21 mouse cellular contexts compared by ENCODE assay signal in the genomic region with DNA sequence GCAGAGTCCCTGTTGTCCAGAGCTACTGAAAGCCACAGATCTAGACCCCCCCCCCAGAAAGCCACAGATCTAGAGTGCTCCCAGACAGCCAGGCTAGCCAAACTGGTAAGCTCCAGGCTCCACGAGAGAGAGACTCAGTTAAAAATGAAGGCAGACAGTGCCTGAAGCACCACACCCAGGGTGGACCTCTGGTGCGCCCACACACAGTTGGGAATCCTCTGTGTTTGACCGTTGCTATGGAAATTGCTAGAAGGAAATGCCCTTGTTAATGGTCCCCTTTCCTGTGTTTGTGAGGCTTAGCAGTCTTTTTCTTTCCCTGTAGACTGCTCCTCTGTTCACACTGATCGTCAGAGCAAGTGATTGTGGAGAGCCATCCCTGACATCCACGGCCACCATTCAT. TPM values are rescaled to one million over a fixed set of nuclear protein-coding genes. Genes with fewer than 3 reads are reported as not detected.
A peak's percentile ranks its signal among the peaks of the same experiment; 100 is the strongest.
DNase-seq lines count a peak whose midpoint lies in the region; ATAC-seq and TF ChIP-seq lines count a peak whose summit lies in the region.
"Had no signal": no experiment of that assay in that cellular context is flagged by ENCODE, and none has a peak within 500 bp of the region (broad histone marks: within the 10 kb centered on the region; RNA-seq: fewer than 3 reads in every experiment).

No protein-coding gene starts in this region.

- H3K27ac ChIP-seq in embryonic facial prominence, embryonic 13.5 days, result no peak overlapping the region
- no peak overlapping the region for H3K27ac ChIP-seq in embryonic facial prominence, embryonic 10.5 days (replicated peaks)
- no peak overlapping the region for H3K27ac ChIP-seq in lung, embryonic 14.5 days (ENCODE audit: low read depth)
- H3K27ac ChIP-seq in embryonic facial prominence, embryonic 14.5 days (replicated peaks; ENCODE audit: low read depth, low read length), result no peak overlapping the region
- no peak overlapping the region for H3K27ac ChIP-seq in stomach, postnatal 0 days (replicated peaks)
- H3K27ac ChIP-seq: forebrain, embryonic 13.5 days; limb, embryonic 15.5 days; liver, embryonic 15.5 days had no signal

- no peaks in the 10 kb centered on the region for H3K36me3 ChIP-seq in embryonic facial prominence, embryonic 13.5 days
- no peaks in the 10 kb centered on the region for H3K36me3 ChIP-seq in embryonic facial prominence, embryonic 10.5 days (replicated peaks)
- no peaks in the 10 kb centered on the region for H3K36me3 ChIP-seq in lung, embryonic 14.5 days (ENCODE audit: insufficient read depth)
- H3K36me3 ChIP-seq in embryonic facial prominence, embryonic 14.5 days (ENCODE audit: control insufficient read depth, insufficient read depth, low read length), result no peaks in the 10 kb centered on the region
- no peaks in the 10 kb centered on the region for H3K36me3 ChIP-seq in stomach, postnatal 0 days (ENCODE audit: control insufficient read depth, insufficient read depth, low read length)
- H3K36me3 ChIP-seq: limb, embryonic 15.5 days; liver, embryonic 15.5 days had no signal

- TF ChIP-seq EP300 in stomach, postnatal 0 days (optimal IDR thresholded peaks at IDR 0.05), result no peak

- no peak for DNase-seq in embryonic facial prominence, embryonic 10.5 days (ENCODE audit: low spot score)
- DNase-seq in lung, embryonic 14.5 days, result peak; percentile 33
- DNase-seq in lung, postnatal 14 days, result no peak
- no peak for DNase-seq in embryonic facial prominence, embryonic 14.5 days (ENCODE audit: low spot score)
- no peak for DNase-seq in stomach, postnatal 0 days (ENCODE audit: low spot score)
- no peak for DNase-seq in adrenal gland, postnatal 10 days
- DNase-seq: adrenal gland, postnatal 14 days; cerebellum, adult 11 months; cerebellum, postnatal 10 days; gastrocnemius, postnatal 10 days; heart, adult 18-20 months; kidney, adult 2 months; kidney, postnatal 36 days; right cerebral cortex, postnatal 25 days had no signal

- no peak overlapping the region for H3K4me2 ChIP-seq in embryonic facial prominence, embryonic 13.5 days
- no peak overlapping the region for H3K4me2 ChIP-seq in lung, embryonic 14.5 days
- H3K4me2 ChIP-seq in embryonic facial prominence, embryonic 14.5 days (ENCODE audit: low read depth, low read length), result no peak overlapping the region
- no peak overlapping the region for H3K4me2 ChIP-seq in stomach, postnatal 0 days (replicated peaks; ENCODE audit: low read depth)
- H3K4me2 ChIP-seq: forebrain, embryonic 13.5 days; limb, embryonic 15.5 days; liver, embryonic 15.5 days; midbrain, embryonic 11.5 days had no signal

- WGBS in embryonic facial prominence, embryonic 13.5 days, result 59% methylated on average over 5 of the region's 5 CpGs
- 70% methylated on average over 5 of the region's 5 CpGs for WGBS in embryonic facial prominence, embryonic 10.5 days
- 45% methylated on average over 5 of the region's 5 CpGs for WGBS in lung, embryonic 14.5 days
- WGBS in embryonic facial prominence, embryonic 14.5 days, result 58% methylated on average over 5 of the region's 5 CpGs
- 35% methylated on average over 5 of the region's 5 CpGs for WGBS in stomach, postnatal 0 days

- H3K4me3 ChIP-seq in embryonic facial prominence, embryonic 13.5 days, result no peak overlapping the region
- no peak overlapping the region for H3K4me3 ChIP-seq in embryonic facial prominence, embryonic 10.5 days
- no peak overlapping the region for H3K4me3 ChIP-seq in lung, embryonic 14.5 days (ENCODE audit: low read depth, low read length)
- H3K4me3 ChIP-seq in embryonic facial prominence, embryonic 14.5 days (ENCODE audit: low read depth, low read length), result no peak overlapping the region
- H3K4me3 ChIP-seq in stomach, postnatal 0 days (ENCODE audit: low read depth, low read length), result no peak overlapping the region
- H3K4me3 ChIP-seq: forebrain, embryonic 13.5 days; limb, embryonic 15.5 days; liver, embryonic 15.5 days had no signal

- H3K4me1 ChIP-seq in embryonic facial prominence, embryonic 13.5 days, result peaks cover 10% of the 10 kb centered on the region
- peaks cover 14% of the 10 kb centered on the region for H3K4me1 ChIP-seq in embryonic facial prominence, embryonic 10.5 days
- peaks cover 8% of the 10 kb centered on the region; the same call in 1 of the 2 replicates for H3K4me1 ChIP-seq in lung, embryonic 14.5 days (ENCODE audit: insufficient read depth)
- H3K4me1 ChIP-seq in embryonic facial prominence, embryonic 14.5 days (ENCODE audit: control insufficient read depth, insufficient read depth, low read length), result peaks cover 9% of the 10 kb centered on the region
- 0 out of 2 replicates have a peak, but pooled peaks cover 2% of the 10 kb centered on the region for H3K4me1 ChIP-seq in stomach, postnatal 0 days (replicated peaks; ENCODE audit: control insufficient read depth, insufficient read depth)
- H3K4me1 ChIP-seq: liver, embryonic 15.5 days had no signal

- no peaks in the 10 kb centered on the region for H3K9me3 ChIP-seq in embryonic facial prominence, embryonic 13.5 days
- H3K9me3 ChIP-seq in embryonic facial prominence, embryonic 10.5 days, result no peaks in the 10 kb centered on the region
- no peaks in the 10 kb centered on the region for H3K9me3 ChIP-seq in lung, embryonic 14.5 days (ENCODE audit: low read depth, low read length)
- H3K9me3 ChIP-seq in embryonic facial prominence, embryonic 14.5 days (ENCODE audit: control insufficient read depth, low read length), result no peaks in the 10 kb centered on the region
- no peaks in the 10 kb centered on the region for H3K9me3 ChIP-seq in stomach, postnatal 0 days (ENCODE audit: control insufficient read depth, low read length)
- H3K9me3 ChIP-seq: forebrain, embryonic 13.5 days; limb, embryonic 15.5 days; liver, embryonic 15.5 days had no signal

- no peak for TF ChIP-seq CTCF in lung, embryonic 14.5 days (IDR thresholded peaks at IDR 0.05; ENCODE audit: low read depth)
- no peak for TF ChIP-seq CTCF in stomach, postnatal 0 days (IDR thresholded peaks at IDR 0.05; ENCODE audit: low read depth)

- no peak overlapping the region for H3K9ac ChIP-seq in embryonic facial prominence, embryonic 13.5 days
- no peak overlapping the region for H3K9ac ChIP-seq in lung, embryonic 14.5 days
- no peak overlapping the region for H3K9ac ChIP-seq in embryonic facial prominence, embryonic 14.5 days (ENCODE audit: low read depth, low read length)
- H3K9ac ChIP-seq in stomach, postnatal 0 days (ENCODE audit: low read length), result no peak overlapping the region
- H3K9ac ChIP-seq: forebrain, embryonic 13.5 days; limb, embryonic 15.5 days; liver, embryonic 15.5 days had no signal

- ATAC-seq in embryonic facial prominence, embryonic 13.5 days (ENCODE audit: insufficient number of reproducible peaks, insufficient read depth, low FRiP score, low TSS enrichment, low read depth), result peak; percentile 10; the same call in 1 of the 2 replicates
- ATAC-seq in lung, embryonic 14.5 days (ENCODE audit: insufficient read depth), result peak; percentile 65
- peak; percentile 9; the same call in 1 of the 2 replicates for ATAC-seq in embryonic facial prominence, embryonic 14.5 days (ENCODE audit: low read depth)
- ATAC-seq in stomach, postnatal 0 days (ENCODE audit: low FRiP score, low TSS enrichment), result peak; percentile 47; the same call in 1 of the 2 replicates
- ATAC-seq: forebrain, embryonic 13.5 days; hindbrain, embryonic 16.5 days had no signal

- H3K27me3 ChIP-seq in embryonic facial prominence, embryonic 13.5 days, result no peaks in the 10 kb centered on the region
- no peaks in the 10 kb centered on the region for H3K27me3 ChIP-seq in embryonic facial prominence, embryonic 10.5 days (replicated peaks; ENCODE audit: low read depth, poor library complexity, severe bottlenecking)
- H3K27me3 ChIP-seq in lung, embryonic 14.5 days (ENCODE audit: insufficient read depth, low read length), result no peaks in the 10 kb centered on the region
- no peaks in the 10 kb centered on the region for H3K27me3 ChIP-seq in embryonic facial prominence, embryonic 14.5 days (replicated peaks; ENCODE audit: control insufficient read depth, insufficient read depth, low read length)
- no peaks in the 10 kb centered on the region for H3K27me3 ChIP-seq in stomach, postnatal 0 days (ENCODE audit: control insufficient read depth, insufficient read depth, low read length)
- H3K27me3 ChIP-seq: forebrain, embryonic 13.5 days; limb, embryonic 15.5 days; liver, embryonic 15.5 days had no signal

RNA-seq across cellular contexts. Expression of gene Cdh26, which starts 30.0 kb away (rescaled TPM):
- 0.59 and 1.7 TPM in 2 replicates for polyA plus RNA-seq in embryonic facial prominence, embryonic 13.5 days (2015; fragmentation: Nextera tagmentation; extraction: Ambion mirVana)
- 0.19 TPM in 1 of 2 replicates, not detected in the other for polyA plus RNA-seq in embryonic facial prominence, embryonic 10.5 days (2016; fragmentation: Nextera tagmentation; extraction: Ambion mirVana)
- polyA plus RNA-seq in lung, embryonic 14.5 days (2014; fragmentation: Nextera tagmentation; extraction: Ambion mirVana), result 0.07 TPM in 1 of 2 replicates, not detected in the other
- 2.5 and 3.9 TPM in 2 replicates for polyA plus RNA-seq in embryonic facial prominence, embryonic 14.5 days (2014; fragmentation: Nextera tagmentation; extraction: Ambion mirVana)
- polyA plus RNA-seq in stomach, postnatal 0 days (2015; fragmentation: Nextera tagmentation; extraction: Ambion mirVana), result 0.38 and 0.39 TPM in 2 replicates
- total RNA-seq in adrenal gland, postnatal 10 days (2021), result under 1 TPM in 1 of 2 experiments, not detected in 1; 0.12 TPM
- total RNA-seq: adrenal gland, postnatal 14 days; hematopoietic stem cell, adult 5-6 weeks had no signal
- polyA plus RNA-seq: forebrain, embryonic 13.5 days had no signal

RNA-seq across cellular contexts. Expression of gene Fam217b, which starts 46.0 kb away (rescaled TPM):
- 3.1 and 4.0 TPM in 2 replicates for polyA plus RNA-seq in embryonic facial prominence, embryonic 13.5 days (2015; fragmentation: Nextera tagmentation; extraction: Ambion mirVana)
- polyA plus RNA-seq in embryonic facial prominence, embryonic 10.5 days (2016; fragmentation: Nextera tagmentation; extraction: Ambion mirVana), result 3.4 and 4.7 TPM in 2 replicates
- polyA plus RNA-seq in lung, embryonic 14.5 days (2014; fragmentation: Nextera tagmentation; extraction: Ambion mirVana), result 3.2 and 3.4 TPM in 2 replicates
- polyA plus RNA-seq in embryonic facial prominence, embryonic 14.5 days (2014; fragmentation: Nextera tagmentation; extraction: Ambion mirVana), result 5.8 and 7.3 TPM in 2 replicates
- 2.9 and 3.6 TPM in 2 replicates for polyA plus RNA-seq in stomach, postnatal 0 days (2015; fragmentation: Nextera tagmentation; extraction: Ambion mirVana)
- total RNA-seq in adrenal gland, postnatal 10 days (2021), result 1 to 10 TPM; 7.8 to 8.8 TPM

RNA-seq across cellular contexts. Expression of gene Ppp1r3d, which starts 46.1 kb away (rescaled TPM):
- 2.1 and 2.9 TPM in 2 replicates for polyA plus RNA-seq in embryonic facial prominence, embryonic 13.5 days (2015; fragmentation: Nextera tagmentation; extraction: Ambion mirVana)
- polyA plus RNA-seq in embryonic facial prominence, embryonic 10.5 days (2016; fragmentation: Nextera tagmentation; extraction: Ambion mirVana), result 1.8 and 1.9 TPM in 2 replicates
- polyA plus RNA-seq in lung, embryonic 14.5 days (2014; fragmentation: Nextera tagmentation; extraction: Ambion mirVana), result 2.1 and 3.0 TPM in 2 replicates
- polyA plus RNA-seq in embryonic facial prominence, embryonic 14.5 days (2014; fragmentation: Nextera tagmentation; extraction: Ambion mirVana), result 5.2 and 6.9 TPM in 2 replicates
- polyA plus RNA-seq in stomach, postnatal 0 days (2015; fragmentation: Nextera tagmentation; extraction: Ambion mirVana), result 2.8 and 3.3 TPM in 2 replicates
- total RNA-seq in adrenal gland, postnatal 10 days (2021), result 10 to 100 TPM; 12.9 to 14.3 TPM

RNA-seq across cellular contexts. Expression of gene Sycp2, which starts 52.9 kb away (rescaled TPM):
- polyA plus RNA-seq in embryonic facial prominence, embryonic 13.5 days (2015; fragmentation: Nextera tagmentation; extraction: Ambion mirVana), result 0.06 and 0.10 TPM in 2 replicates
- polyA plus RNA-seq in embryonic facial prominence, embryonic 10.5 days (2016; fragmentation: Nextera tagmentation; extraction: Ambion mirVana), result 0.05 TPM in 1 of 2 replicates, not detected in the other
- polyA plus RNA-seq in lung, embryonic 14.5 days (2014; fragmentation: Nextera tagmentation; extraction: Ambion mirVana), result 0.08 and 0.20 TPM in 2 replicates
- polyA plus RNA-seq in embryonic facial prominence, embryonic 14.5 days (2014; fragmentation: Nextera tagmentation; extraction: Ambion mirVana), result 0.18 TPM in 2 replicates
- 0.02 TPM in 1 of 2 replicates, not detected in the other for polyA plus RNA-seq in stomach, postnatal 0 days (2015; fragmentation: Nextera tagmentation; extraction: Ambion mirVana)
- total RNA-seq in adrenal gland, postnatal 10 days (2021), result under 1 TPM; 0.39 TPM
- total RNA-seq: adrenal gland, postnatal 14 days had no signal
- polyA plus RNA-seq: kidney, adult 2 months; liver, embryonic 15.5 days; midbrain, embryonic 11.5 days had no signal

Comparison
In these comparisons a context has a peak if more than half of its experiments do, and no peak if none do; other contexts are left out.
1. ATAC-seq: peak in every context shown above with its lines; median percentile 65 in lung, embryonic 14.5 days; 47 in stomach, postnatal 0 days; 10 in embryonic facial prominence, embryonic 13.5 days; 9 in embryonic facial prominence, embryonic 14.5 days.